Mouse (Mus musculus) olfactory bulb, adult 2 months (tissue): ENCODE measurements around the gene Ace3.

Experiments
- CTCF ChIP-seq: fragments of 200-500 bp; IDR thresholded peaks from 2 replicates; pipeline ENCODE4 v1.5.1; 2012; ENCODE audit warnings: low read depth, mild to moderate bottlenecking, low read length, moderate library complexity; ENCODE audit not compliant: insufficient read depth
- POLR2A ChIP-seq: fragments of 200-500 bp; IDR thresholded peaks from 2 replicates; pipeline ENCODE4 v1.6.1; 2012; ENCODE audit warnings: mild to moderate bottlenecking, low read depth, low read length, moderate library complexity; ENCODE audit not compliant: insufficient read depth

- TF ChIP-seq CTCF: no peak
- TF ChIP-seq POLR2A: no peak
Measured at GRCm38 (mm10) chr11:106045780-106046179, 51.3 kb downstream of the Ace3 start.
